9 mouse cellular contexts compared by ENCODE assay signal in genomic region chr2:122069922-122070321, GRCm38 (mm10). TPM values are rescaled to one million over a fixed set of nuclear protein-coding genes. Genes with fewer than 3 reads are reported as not detected.
DNase-seq lines count a peak whose midpoint lies in the region; ATAC-seq and TF ChIP-seq lines count a peak whose summit lies in the region.
"Had no signal": no experiment of that assay in that cellular context is flagged by ENCODE, and none has a peak within 500 bp of the region (broad histone marks: within the 10 kb centered on the region; RNA-seq: fewer than 3 reads in every experiment).

No protein-coding gene starts in this region.

- no peak for ATAC-seq in intestine, postnatal 0 days
- no peak for ATAC-seq in intestine, embryonic 15.5 days
- no peak for ATAC-seq in G1E (ENCODE audit: extremely low read depth, insufficient number of reproducible peaks, low FRiP score, poor library complexity, severe bottlenecking)

- DNase-seq in A20 (ENCODE audit: low read depth, low spot score): peak; percentile 58
- peak; percentile 43 for DNase-seq in G1E (ENCODE audit: low spot score)
- peak; percentile 23 to 51 for DNase-seq in cerebellum, postnatal 36 days
- peak; percentile 75 for DNase-seq in kidney, postnatal 10 days
- DNase-seq in naive thymus-derived CD4-positive, alpha-beta T cell, adult 2 months (ENCODE audit: low read depth): peak; percentile 81
- DNase-seq in frontal cortex, postnatal 14 days (ENCODE audit: low spot score in 2 of 2): no peak

- H3K36me3 ChIP-seq in intestine, postnatal 0 days (ENCODE audit: control insufficient read depth, insufficient read depth): peaks cover 46% of the 10 kb centered on the region
- peaks cover 5% of the 10 kb centered on the region; the same call in 1 of the 2 replicates for H3K36me3 ChIP-seq in intestine, embryonic 15.5 days
- peaks cover 81% of the 10 kb centered on the region for H3K36me3 ChIP-seq in G1E (replicated peaks)

- no peaks in the 10 kb centered on the region for H3K9me3 ChIP-seq in intestine, postnatal 0 days (ENCODE audit: control insufficient read depth)
- H3K9me3 ChIP-seq in intestine, embryonic 15.5 days: no peaks in the 10 kb centered on the region
- no peaks in the 10 kb centered on the region for H3K9me3 ChIP-seq in G1E (replicated peaks)
- H3K9me3 ChIP-seq: lung, embryonic 15.5 days had no signal

- H3K4me2 ChIP-seq in intestine, postnatal 0 days (replicated peaks; ENCODE audit: low read depth): no peak overlapping the region
- H3K4me2 ChIP-seq in intestine, embryonic 15.5 days (replicated peaks): no peak overlapping the region
- H3K4me2 ChIP-seq: lung, embryonic 15.5 days had no signal

- no peak overlapping the region for H3K9ac ChIP-seq in intestine, postnatal 0 days (ENCODE audit: low read depth, low read length)
- H3K9ac ChIP-seq in intestine, embryonic 15.5 days: no peak overlapping the region
- H3K9ac ChIP-seq: lung, embryonic 15.5 days had no signal

- TF ChIP-seq CTCF in intestine, postnatal 0 days (IDR thresholded peaks at IDR 0.05; ENCODE audit: low read depth): peak; percentile 82
- TF ChIP-seq CTCF in G1E (IDR thresholded peaks at IDR 0.05; ENCODE audit: low read depth, low read length): peak; percentile 74

- H3K27ac ChIP-seq in intestine, postnatal 0 days (ENCODE audit: low read depth, low read length): no peak overlapping the region
- H3K27ac ChIP-seq in intestine, embryonic 15.5 days: no peak overlapping the region
- H3K27ac ChIP-seq: lung, embryonic 15.5 days had no signal

- H3K4me1 ChIP-seq in intestine, postnatal 0 days (replicated peaks; ENCODE audit: control insufficient read depth, insufficient read depth, low read length): peaks cover 2% of the 10 kb centered on the region; the same call in 1 of the 2 replicates
- no peaks in the 10 kb centered on the region; the same call in 1 of the 2 replicates for H3K4me1 ChIP-seq in intestine, embryonic 15.5 days (replicated peaks)
- H3K4me1 ChIP-seq in G1E (ENCODE audit: insufficient read depth, low read depth, low read length): peaks cover 11% of the 10 kb centered on the region
- H3K4me1 ChIP-seq: lung, embryonic 15.5 days had no signal

- WGBS in intestine, postnatal 0 days: 45% methylated on average over 5 of the region's 5 CpGs
- WGBS in intestine, embryonic 15.5 days: 45% methylated on average over 5 of the region's 5 CpGs

- no peaks in the 10 kb centered on the region for H3K27me3 ChIP-seq in intestine, postnatal 0 days (replicated peaks; ENCODE audit: control insufficient read depth, insufficient read depth, low read length)
- no peaks in the 10 kb centered on the region for H3K27me3 ChIP-seq in intestine, embryonic 15.5 days (replicated peaks)
- H3K27me3 ChIP-seq in G1E (ENCODE audit: insufficient read depth, low read length): no peaks in the 10 kb centered on the region
- H3K27me3 ChIP-seq: lung, embryonic 15.5 days had no signal

- no peak overlapping the region for H3K4me3 ChIP-seq in intestine, postnatal 0 days (ENCODE audit: low read depth, low read length)
- no peak overlapping the region for H3K4me3 ChIP-seq in intestine, embryonic 15.5 days (replicated peaks)
- H3K4me3 ChIP-seq in G1E (ENCODE audit: low read depth, low read length): no peak overlapping the region
- H3K4me3 ChIP-seq: lung, embryonic 15.5 days had no signal

RNA-seq across cellular contexts. Expression of gene Eif3j1, which starts 41.6 kb away (rescaled TPM):
- 7.8 and 7.9 TPM in 2 replicates for polyA plus RNA-seq in intestine, postnatal 0 days (2015; fragmentation: Nextera tagmentation; extraction: Ambion mirVana)
- 9.6 and 10.6 TPM in 2 replicates for polyA plus RNA-seq in intestine, embryonic 15.5 days (2015; fragmentation: Nextera tagmentation; extraction: Ambion mirVana)
- total RNA-seq in G1E (2014; fragmentation: Nextera tagmentation): 23.0 and 27.0 TPM in 2 replicates
- total RNA-seq in G1E (2017): 8.4 and 9.5 TPM in 2 replicates
- polyA plus RNA-seq in G1E (2012): 35.5 and 95.2 TPM in 2 replicates

RNA-seq across cellular contexts. Expression of gene Spg11, which starts 48.3 kb away (rescaled TPM):
- polyA plus RNA-seq in intestine, postnatal 0 days (2015; fragmentation: Nextera tagmentation; extraction: Ambion mirVana): 3.7 and 3.8 TPM in 2 replicates
- 8.5 TPM in 2 replicates for polyA plus RNA-seq in intestine, embryonic 15.5 days (2015; fragmentation: Nextera tagmentation; extraction: Ambion mirVana)
- total RNA-seq in G1E (2014; fragmentation: Nextera tagmentation): 10.4 and 15.5 TPM in 2 replicates
- 9.9 and 10.7 TPM in 2 replicates for total RNA-seq in G1E (2017)
- polyA plus RNA-seq in G1E (2012): 1.1 TPM in 2 replicates

Comparison
In these comparisons a context has a peak if more than half of its experiments do, and no peak if none do; other contexts are left out.
1. DNase-seq: peak in A20 (single experiment), G1E (single experiment), cerebellum, postnatal 36 days (2 of 2), kidney, postnatal 10 days (single experiment) and naive thymus-derived CD4-positive, alpha-beta T cell, adult 2 months (single experiment); none in frontal cortex, postnatal 14 days (0 of 2).